Mouse (Mus musculus): ENCODE data around the gene St6galnac6. TPM values are rescaled to one million over a fixed set of nuclear protein-coding genes. Genes with fewer than 3 reads are reported as not detected.
A peak's percentile ranks its signal among the peaks of the same experiment; 100 is the strongest.

The St6galnac6 gene
- total and polyA plus RNA-seq, 2 experiments, result 38.0 to 90.0 TPM

DNA sequence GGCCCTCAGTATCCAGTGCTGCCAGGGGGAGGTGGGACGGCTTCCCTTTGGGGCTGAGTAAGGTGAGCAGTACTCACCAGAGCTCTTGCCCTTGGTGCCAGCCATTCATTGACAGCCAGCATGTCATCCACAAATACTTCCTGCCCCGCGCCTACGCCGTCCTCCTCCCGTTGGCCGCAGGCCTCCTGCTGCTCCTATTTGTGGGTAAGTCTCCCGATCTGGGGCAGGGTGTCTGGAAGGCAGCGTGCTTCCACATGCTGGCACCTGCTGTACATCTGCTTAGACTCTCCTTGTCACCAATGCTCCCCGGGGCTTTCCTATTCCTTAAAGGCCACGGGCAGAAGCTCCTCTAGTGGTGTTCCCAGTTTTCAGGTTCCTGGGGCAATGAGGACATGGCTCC lies 27.3 kb upstream of the St6galnac6 start:
- no peak for DNase-seq (ENCODE audit: extremely low read depth, low read depth, low spot score)
- Histone ChIP-seq H3K27ac (replicated peaks; ENCODE audit: insufficient read depth, low read depth, low read length) (no peak overlapping the region), H3K36me3 (ENCODE audit: control insufficient read depth, insufficient read depth, low read length) (no peaks in the 10 kb centered on the region), H3K9ac (ENCODE audit: low read depth, low read length) (no peak overlapping the region), H3K79me2 (ENCODE audit: control insufficient read depth, insufficient read depth, low read length) (no peaks in the 10 kb centered on the region; the same call in 1 of the 2 replicates), H3K27me3 (ENCODE audit: control insufficient read depth, insufficient read depth, low read length) (0 out of 2 replicates have a peak, but pooled peaks cover 5% of the 10 kb centered on the region), H3K4me1 (ENCODE audit: control insufficient read depth, insufficient read depth, low read length) (peaks cover 5% of the 10 kb centered on the region), H3K4me3 (ENCODE audit: insufficient read depth, low read depth, low read length) (no peak overlapping the region)
- 94% methylated on average over 11 of the region's 11 CpGs for WGBS
- TF ChIP-seq POLR2A (IDR thresholded peaks at IDR 0.05; ENCODE audit: extremely low read depth, insufficient read depth, low read length), result no peak

DNA sequence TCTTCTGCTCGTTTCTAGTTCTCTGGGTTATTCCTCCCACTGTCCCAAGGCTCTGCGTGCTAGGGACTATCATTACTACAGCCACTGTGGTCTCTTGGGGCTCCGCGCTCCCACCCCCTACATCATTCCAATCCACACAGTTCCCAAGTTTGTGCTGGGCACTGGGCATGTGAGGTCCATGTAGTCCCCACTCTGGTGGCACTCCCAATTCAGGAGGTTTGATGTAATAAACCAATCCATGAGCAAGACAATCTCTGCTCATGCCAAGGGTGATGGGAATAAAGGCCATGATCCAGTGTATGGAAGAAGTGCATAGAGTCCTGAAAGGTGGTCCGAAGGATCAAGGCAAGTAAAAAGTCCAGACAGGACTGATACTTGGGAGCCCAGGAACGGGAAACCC lies 25.0 kb upstream of the St6galnac6 start, which contains the start of gene Pip5kl1:
TSS of gene Pip5kl1 (plus strand) at position 301 of the 400 bp plus-strand sequence.
- 79% methylated on average over 6 of the region's 6 CpGs for WGBS
- H3K79me2 ChIP-seq (ENCODE audit: control insufficient read depth, insufficient read depth, low read length), result no peaks in the 10 kb centered on the region; the same call in 1 of the 2 replicates

DNA sequence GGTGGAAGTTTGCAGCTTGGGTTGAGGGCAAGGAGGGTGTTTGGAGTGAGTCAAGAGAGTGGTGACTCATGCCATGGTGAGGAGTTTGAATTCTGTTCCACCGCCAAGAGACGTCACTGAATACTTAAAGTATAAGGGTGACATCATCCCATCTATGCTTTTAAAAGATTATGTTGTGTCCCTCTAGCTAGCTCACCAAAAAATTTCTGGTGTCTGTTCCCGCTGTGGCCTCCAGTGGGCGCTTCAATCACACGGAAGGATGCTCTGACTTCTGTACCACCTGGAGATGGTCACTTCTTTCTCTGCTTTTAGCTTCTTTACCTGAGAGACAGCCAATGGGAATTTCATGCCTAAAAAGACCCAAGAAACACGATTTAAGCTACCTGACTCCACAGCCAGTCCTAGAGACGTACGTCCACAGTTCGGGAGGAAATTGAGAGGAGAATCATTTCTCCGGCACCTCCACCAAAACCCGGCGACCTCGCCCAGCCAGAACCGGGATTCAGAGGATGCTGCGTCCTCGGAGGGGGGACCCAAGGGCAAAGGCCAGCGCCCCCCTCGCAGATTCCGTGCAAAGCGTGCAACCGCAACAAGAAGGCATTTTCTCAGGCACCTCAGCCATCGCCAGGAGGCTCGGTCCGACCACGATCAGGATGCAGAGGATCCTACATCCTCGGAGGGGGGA lies 24.5 kb upstream of the St6galnac6 start:
- DNase-seq (ENCODE audit: extremely low read depth, low read depth, low spot score), result no peak
- H3K27me3 ChIP-seq (ENCODE audit: control insufficient read depth, insufficient read depth, low read length), result 0 out of 2 replicates have a peak, but pooled peaks cover 5% of the 10 kb centered on the region
- no peaks in the 10 kb centered on the region for H3K36me3 ChIP-seq (ENCODE audit: control insufficient read depth, insufficient read depth, low read length)
- no peak overlapping the region for H3K9ac ChIP-seq (ENCODE audit: low read depth, low read length)
- WGBS, result 8% methylated on average over 26 of the region's 26 CpGs
- peak; percentile 69; the same call in 1 of the 2 replicates for TF ChIP-seq CTCF (IDR thresholded peaks at IDR 0.05; ENCODE audit: low read depth, low read length)
- no peak for TF ChIP-seq POLR2A (IDR thresholded peaks at IDR 0.05; ENCODE audit: extremely low read depth, insufficient read depth, low read length)
- H3K4me1 ChIP-seq (ENCODE audit: control insufficient read depth, insufficient read depth, low read length), result peaks cover 5% of the 10 kb centered on the region
- no peaks in the 10 kb centered on the region; the same call in 1 of the 2 replicates for H3K79me2 ChIP-seq (ENCODE audit: control insufficient read depth, insufficient read depth, low read length)
- no peak overlapping the region for H3K4me3 ChIP-seq (ENCODE audit: insufficient read depth, low read depth, low read length)
- no peak overlapping the region for H3K27ac ChIP-seq (replicated peaks; ENCODE audit: insufficient read depth, low read depth, low read length)

More for the DNA sequence above, 25.0 kb upstream of the St6galnac6 start, which contains the start of gene Pip5kl1:
- 0 out of 2 replicates have a peak, but pooled peaks cover 5% of the 10 kb centered on the region for H3K27me3 ChIP-seq (ENCODE audit: control insufficient read depth, insufficient read depth, low read length)
- DNase-seq (ENCODE audit: extremely low read depth, low read depth, low spot score), result no peak
- H3K4me1 ChIP-seq (ENCODE audit: control insufficient read depth, insufficient read depth, low read length), result peaks cover 5% of the 10 kb centered on the region
- TF ChIP-seq CTCF (IDR thresholded peaks at IDR 0.05; ENCODE audit: low read depth, low read length) (no peak), POLR2A (IDR thresholded peaks at IDR 0.05; ENCODE audit: extremely low read depth, insufficient read depth, low read length) (no peak)
- H3K27ac ChIP-seq (replicated peaks; ENCODE audit: insufficient read depth, low read depth, low read length), result no peak within 1 kb of the TSS
- H3K4me3 ChIP-seq (ENCODE audit: insufficient read depth, low read depth, low read length), result no peak within 1 kb of the TSS
- no peaks in the 10 kb centered on the region for H3K36me3 ChIP-seq (ENCODE audit: control insufficient read depth, insufficient read depth, low read length)
- peak within 1 kb of the TSS; percentile 17; the same call in 1 of the 2 replicates for H3K9ac ChIP-seq (ENCODE audit: low read depth, low read length)

DNA sequence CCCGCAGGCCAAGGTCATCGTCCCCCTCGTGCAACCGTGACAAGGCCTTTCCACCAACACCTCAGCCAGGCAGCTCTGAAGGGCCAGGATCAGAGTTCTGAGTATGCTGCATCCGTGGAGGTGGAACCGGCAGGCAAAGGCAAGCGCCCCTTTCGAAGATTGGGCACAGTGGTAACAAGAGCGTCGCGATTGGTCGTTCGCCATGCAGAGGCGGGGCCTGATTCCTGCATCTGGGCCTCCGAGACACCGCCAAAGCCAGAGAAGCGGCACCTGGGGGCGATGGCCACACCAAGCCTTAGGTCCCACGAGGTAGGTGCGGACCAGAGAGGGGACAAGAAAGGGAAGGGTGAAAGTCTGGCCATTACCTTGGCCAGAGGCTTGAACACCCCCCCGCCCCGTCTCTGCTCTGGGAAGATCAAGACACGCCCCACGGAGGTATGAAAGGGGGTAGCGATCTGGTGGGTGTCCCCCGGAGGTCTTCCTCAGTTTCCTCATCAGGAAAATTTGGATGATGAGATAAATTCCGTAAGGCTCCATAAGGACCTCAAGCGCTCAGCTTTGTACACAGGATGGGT lies 23.8 kb upstream of the St6galnac6 start, which contains the start of gene 9430097D07Rik:
TSS of gene 9430097D07Rik (minus strand) at position 99 of the 575 bp plus-strand sequence.
- TF ChIP-seq POLR2A (IDR thresholded peaks at IDR 0.05; ENCODE audit: extremely low read depth, insufficient read depth, low read length), result no peak
- TF ChIP-seq CTCF (IDR thresholded peaks at IDR 0.05; ENCODE audit: low read depth, low read length), result no peak
- Histone ChIP-seq H3K4me3 (ENCODE audit: insufficient read depth, low read depth, low read length) (no peak within 1 kb of the TSS), H3K79me2 (ENCODE audit: control insufficient read depth, insufficient read depth, low read length) (no peaks in the 10 kb centered on the region; the same call in 1 of the 2 replicates), H3K27ac (replicated peaks; ENCODE audit: insufficient read depth, low read depth, low read length) (no peak within 1 kb of the TSS), H3K27me3 (ENCODE audit: control insufficient read depth, insufficient read depth, low read length) (0 out of 2 replicates have a peak, but pooled peaks cover 5% of the 10 kb centered on the region), H3K4me1 (ENCODE audit: control insufficient read depth, insufficient read depth, low read length) (peaks cover 5% of the 10 kb centered on the region), H3K9ac (ENCODE audit: low read depth, low read length) (peak within 1 kb of the TSS; percentile 17; the same call in 1 of the 2 replicates), H3K36me3 (ENCODE audit: control insufficient read depth, insufficient read depth, low read length) (no peaks in the 10 kb centered on the region)
- 23% methylated on average over 28 of the region's 28 CpGs for WGBS
- no peak for DNase-seq (ENCODE audit: extremely low read depth, low read depth, low spot score)

DNA sequence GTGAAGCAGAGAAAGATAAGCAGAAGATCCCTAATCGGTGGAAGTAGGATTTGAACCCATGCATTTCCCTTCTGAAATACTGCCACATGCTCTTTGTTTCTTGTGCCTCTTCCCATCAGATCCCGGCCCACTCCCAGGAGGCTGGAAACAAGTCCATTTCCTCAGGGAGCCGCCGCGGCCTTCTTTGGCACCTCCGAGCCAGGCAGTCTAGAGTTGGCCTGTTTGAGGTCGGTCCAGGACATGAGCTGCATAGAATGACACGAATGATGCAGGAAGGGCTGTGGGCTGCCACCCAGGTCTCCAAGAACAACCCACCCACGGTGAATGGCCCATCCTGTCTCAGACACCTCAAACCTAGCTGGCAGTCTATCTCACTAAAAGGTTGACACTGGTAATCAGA lies 23.0 kb upstream of the St6galnac6 start:
- no peaks in the 10 kb centered on the region for H3K36me3 ChIP-seq (ENCODE audit: control insufficient read depth, insufficient read depth, low read length)
- H3K27me3 ChIP-seq (ENCODE audit: control insufficient read depth, insufficient read depth, low read length), result 0 out of 2 replicates have a peak, but pooled peaks cover 5% of the 10 kb centered on the region
- H3K9ac ChIP-seq (ENCODE audit: low read depth, low read length), result no peak overlapping the region
- H3K27ac ChIP-seq (replicated peaks; ENCODE audit: insufficient read depth, low read depth, low read length), result no peak overlapping the region
- H3K4me3 ChIP-seq (ENCODE audit: insufficient read depth, low read depth, low read length), result no peak overlapping the region
- H3K4me1 ChIP-seq (ENCODE audit: control insufficient read depth, insufficient read depth, low read length), result peaks cover 2% of the 10 kb centered on the region; the same call in 1 of the 2 replicates
- 86% methylated on average over 9 of the region's 9 CpGs for WGBS
- TF ChIP-seq CTCF (IDR thresholded peaks at IDR 0.05; ENCODE audit: low read depth, low read length), result no peak
- TF ChIP-seq POLR2A (IDR thresholded peaks at IDR 0.05; ENCODE audit: extremely low read depth, insufficient read depth, low read length), result no peak
- DNase-seq (ENCODE audit: extremely low read depth, low read depth, low spot score), result no peak
- no peaks in the 10 kb centered on the region for H3K79me2 ChIP-seq (ENCODE audit: control insufficient read depth, insufficient read depth, low read length)

Data from liver, adult 2 months (tissue).